Mouse (Mus musculus): Measurements from ENCODE around the gene Mtx1.

- no peak for TF ChIP-seq CTCF (IDR thresholded peaks at IDR 0.05; ENCODE audit: low read depth, low read length)
- no peak for TF ChIP-seq POLR2A (IDR thresholded peaks at IDR 0.05; ENCODE audit: borderline replicate concordance, low read depth, low read length)
These were observed 44.3 kb downstream of the Mtx1 start for GRCm38 (mm10) chr3:89182531-89183057.
